Mouse (Mus musculus) layer of hippocampus, adult 8-10 months (tissue): ENCODE data around the gene Grid2. TPM values are rescaled to one million over a fixed set of nuclear protein-coding genes. Genes with fewer than 3 reads are reported as not detected.

Experiments
- DNase-seq, 2 experiments: peaks; one replicate each; pipeline ENCODE4 v3.0.0; 2022; ENCODE audit warnings: low spot score in 2 of 2
- total RNA-seq, 4 experiments: library from RNA; stranded (reverse); gene quantifications; 2 replicates each; pipeline ENCODE4 v1.2.4; 2022

The Grid2 gene
- total RNA-seq, 4 experiments from 2014 or later, result 13.2 to 17.8 (median 16.2) TPM

GRCm38 (mm10) chr6:64596261-64596660 lies 1340.6 kb downstream of the Grid2 start:
- no peak for DNase-seq

DNA sequence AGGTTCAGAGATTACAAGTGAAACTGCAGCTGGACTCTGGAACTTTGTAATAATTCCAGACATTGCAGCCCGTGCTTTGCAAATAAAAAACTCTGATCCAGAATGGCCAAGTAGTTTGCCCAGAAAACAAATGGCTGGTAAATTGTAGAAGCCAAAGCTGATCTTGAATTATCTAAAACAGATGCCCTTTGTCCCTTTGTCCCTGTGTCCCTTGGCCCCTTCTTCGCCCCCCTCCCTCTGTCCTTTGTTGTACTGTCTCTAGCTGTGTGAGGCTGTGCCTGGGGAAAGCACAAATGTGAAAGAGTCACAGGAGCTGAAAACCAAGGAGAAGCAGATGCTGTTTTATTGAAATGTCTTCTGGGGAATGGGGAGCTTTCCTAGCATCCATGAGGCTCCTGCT lies 1341.2 kb downstream of the Grid2 start:
- no peak for DNase-seq

- peak; percentile 38 to 57 for DNase-seq
These were observed 1342.5 kb downstream of the Grid2 start for GRCm38 (mm10) chr6:64598144-64598561.

DNA sequence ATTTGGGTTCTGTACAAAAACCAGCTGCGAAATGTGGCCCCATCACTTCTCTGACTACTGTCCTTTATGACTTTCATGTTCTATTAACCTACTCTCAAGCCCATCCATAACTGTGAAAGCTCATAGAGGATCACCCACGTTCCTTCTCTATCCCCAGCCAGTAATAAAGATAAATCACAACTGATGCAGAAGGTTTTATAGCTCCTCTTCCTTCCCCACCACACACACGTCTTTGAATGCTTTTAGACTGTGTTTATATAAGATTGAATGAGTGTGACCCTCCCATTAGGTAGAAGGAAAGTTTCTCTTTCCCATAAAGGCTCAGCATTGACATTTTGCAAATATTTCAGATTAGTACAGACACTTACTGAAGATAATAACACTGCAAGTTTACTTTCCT lies 1350.1 kb downstream of the Grid2 start:
- no peak for DNase-seq

GRCm38 (mm10) chr6:64607041-64607440 lies 1351.4 kb downstream of the Grid2 start:
- no peak for DNase-seq

- peak in 1 of 2 experiments; percentile 48 for DNase-seq
These were observed 1352.3 kb downstream of the Grid2 start for GRCm38 (mm10) chr6:64607942-64608341.

DNA sequence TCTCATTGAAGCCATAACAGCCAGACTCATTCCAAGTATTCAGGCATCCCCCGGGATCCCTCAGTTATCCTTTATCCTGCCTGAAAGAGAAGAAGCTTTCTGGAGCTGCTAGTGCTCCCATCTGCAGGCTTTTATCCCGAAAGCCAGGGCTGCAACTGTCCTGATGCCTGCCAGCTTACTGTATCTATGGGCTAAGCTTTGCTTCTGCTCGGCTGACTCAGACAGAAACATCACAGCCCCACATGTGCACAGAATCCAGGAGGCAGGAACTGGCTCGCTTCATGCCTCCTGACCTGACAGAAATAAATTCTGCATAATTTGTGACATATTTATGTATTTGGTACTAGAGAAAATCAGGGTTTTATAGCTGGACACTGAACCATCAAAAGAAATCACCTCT lies 1361.2 kb downstream of the Grid2 start:
- no peak for DNase-seq

DNA sequence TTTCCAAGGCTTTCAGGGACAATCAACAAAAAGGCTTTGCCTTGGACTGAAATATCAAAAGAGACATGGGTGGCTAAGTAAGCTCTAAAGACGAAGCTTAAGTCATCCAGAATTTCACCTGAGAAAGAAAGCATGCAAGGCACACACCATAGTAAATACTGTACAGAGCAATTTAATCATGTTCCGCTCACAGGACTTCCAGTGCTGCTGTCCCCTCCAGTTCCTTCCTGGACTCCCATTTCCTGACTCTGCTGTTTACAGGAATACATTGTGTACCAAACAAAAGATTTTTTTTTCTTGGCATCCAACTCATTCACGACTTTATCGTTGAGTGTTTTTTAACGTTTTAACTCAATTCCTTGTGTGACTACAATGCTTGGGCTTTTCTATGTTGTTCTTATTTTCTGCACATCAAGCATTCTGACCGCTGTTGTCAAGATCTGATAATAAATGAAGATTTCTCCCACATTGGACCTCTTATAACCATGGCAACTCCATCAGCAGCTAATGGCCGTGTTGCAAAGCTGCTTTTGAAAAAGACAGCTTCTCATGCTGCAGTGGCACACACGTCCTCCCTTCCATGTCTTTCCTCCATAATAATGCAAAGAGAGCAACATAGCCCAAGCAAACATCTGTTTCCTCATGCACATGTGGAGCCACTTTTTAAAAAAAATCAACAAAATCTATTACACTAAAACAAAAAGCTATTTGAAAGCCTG lies 1361.9 kb downstream of the Grid2 start:
- DNase-seq, result no peak

- DNase-seq, result no peak
These were observed 1367.7 kb downstream of the Grid2 start for GRCm38 (mm10) chr6:64623404-64623803.

GRCm38 (mm10) chr6:64647661-64648060 lies 1392.0 kb downstream of the Grid2 start:
- DNase-seq, result no peak

DNA sequence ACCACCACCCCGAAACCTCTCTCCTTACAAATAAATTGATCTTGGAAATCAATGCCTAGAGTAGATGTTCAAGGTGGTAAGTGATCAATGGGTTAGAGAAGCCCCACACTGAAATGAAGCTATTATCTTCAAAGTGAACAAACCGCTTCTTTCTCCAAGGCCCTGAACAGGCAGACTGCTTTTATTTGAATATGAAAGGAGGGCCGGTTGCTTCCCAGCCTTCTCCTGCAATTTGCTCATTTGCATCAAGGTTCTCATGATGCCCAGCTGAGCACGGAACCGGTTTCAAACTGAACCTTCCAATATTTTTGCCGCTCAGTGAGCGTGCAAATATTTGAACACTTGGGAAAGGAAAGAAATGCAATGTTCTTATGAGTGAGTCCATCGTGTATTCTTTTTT lies 1392.5 kb downstream of the Grid2 start:
- no peak for DNase-seq

GRCm38 (mm10) chr6:64649296-64650226 lies 1393.9 kb downstream of the Grid2 start:
- peak; percentile 54 to 64 for DNase-seq

GRCm38 (mm10) chr6:64650765-64651164 lies 1395.1 kb downstream of the Grid2 start:
- DNase-seq, result no peak

- DNase-seq, result no peak
These were observed 1415.3 kb downstream of the Grid2 start for GRCm38 (mm10) chr6:64671010-64671409.

- DNase-seq, result no peak
These were observed 1423.1 kb downstream of the Grid2 start for GRCm38 (mm10) chr6:64678815-64679214.

- peak in 1 of 2 experiments; percentile 37 for DNase-seq
These were observed 1428.3 kb downstream of the Grid2 start for GRCm38 (mm10) chr6:64683974-64684373.

DNA sequence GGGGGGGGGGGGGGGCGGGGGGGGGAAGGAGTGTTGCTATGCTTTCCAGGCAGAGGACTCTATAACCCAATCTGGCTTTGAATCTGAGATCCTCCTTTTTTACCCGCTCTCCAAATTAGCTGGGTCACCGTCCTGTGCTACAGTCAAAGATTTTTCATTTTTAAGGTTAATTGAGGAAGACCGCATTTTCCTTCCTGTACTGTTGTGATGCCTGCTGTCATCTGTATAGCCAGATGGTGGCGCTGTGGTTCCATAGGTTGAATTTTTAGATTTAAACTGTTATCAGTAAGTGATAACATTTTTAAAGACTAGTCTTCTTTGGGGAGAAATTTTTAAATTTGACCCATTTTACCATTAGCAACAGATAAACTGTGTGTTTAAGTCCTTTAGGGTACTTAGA lies 1429.3 kb downstream of the Grid2 start:
- DNase-seq, result peak; percentile 25 to 54

- DNase-seq, result no peak
These were observed 1432.7 kb downstream of the Grid2 start for GRCm38 (mm10) chr6:64688181-64688944.

DNA sequence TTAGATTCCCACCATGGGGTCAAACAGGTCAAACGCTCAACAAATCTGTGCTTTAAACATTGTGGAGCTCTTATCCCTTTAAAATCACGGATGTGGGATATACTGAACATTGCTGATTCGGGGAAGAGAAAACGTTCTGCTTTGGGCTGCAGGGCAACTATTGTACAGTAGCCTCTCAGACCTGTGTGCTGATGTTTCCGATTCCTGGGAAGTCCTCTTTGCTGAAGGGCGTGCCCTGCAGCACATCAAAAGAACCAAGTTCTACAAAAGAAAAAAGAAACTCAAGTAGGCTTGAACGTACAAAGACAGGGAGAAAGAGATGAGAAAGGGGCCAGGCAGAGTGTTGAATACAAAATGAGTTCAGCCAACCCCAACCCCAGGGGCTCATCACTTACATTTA lies 1439.0 kb downstream of the Grid2 start:
- DNase-seq, result no peak

- DNase-seq, result no peak
These were observed 1448.0 kb downstream of the Grid2 start for GRCm38 (mm10) chr6:64703659-64704058.

DNA sequence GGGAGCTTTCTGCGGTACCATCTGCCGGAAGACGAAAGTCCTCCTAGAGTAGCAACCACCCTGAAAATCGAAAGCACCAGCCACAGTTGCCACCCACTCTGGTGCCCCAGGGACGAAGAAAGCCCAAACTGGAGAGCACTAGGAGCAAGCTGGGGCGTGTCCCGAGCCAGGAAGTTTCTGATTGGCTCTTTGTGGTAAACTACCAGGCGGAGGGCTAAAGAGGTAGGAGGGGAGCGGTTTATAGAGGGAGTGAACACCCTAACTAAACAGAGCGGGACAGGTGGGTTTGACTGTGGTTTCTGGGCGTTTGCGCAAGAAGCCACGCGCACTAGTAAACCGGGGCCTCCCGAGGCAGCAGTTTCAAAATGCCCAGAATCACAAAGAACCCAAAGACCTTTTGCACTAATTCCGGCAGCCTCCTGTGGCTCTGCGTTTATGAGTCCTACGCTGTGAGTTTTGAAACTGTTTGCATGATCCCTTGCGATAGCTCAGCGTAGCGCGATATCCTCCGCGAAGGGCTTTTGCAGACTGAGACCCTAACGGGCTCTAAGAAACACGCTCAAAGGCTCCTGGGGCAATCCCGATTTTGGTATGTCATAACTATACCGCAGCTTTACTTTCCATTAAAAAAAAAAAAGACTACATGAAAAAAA lies 1472.2 kb downstream of the Grid2 start:
- DNase-seq, result no peak
